Mouse (Mus musculus) spleen, postnatal 36 days (tissue): ENCODE measurements around the gene Wfdc13.
"Not testable (repeated sequence)": the region's sequence is repeated elsewhere in the genome, so short reads cannot be mapped to it uniquely, and the experiment has no call there.

Experiments used
- DNase-seq, 2 experiments: peaks; one replicate each; pipeline ENCODE4 v3.0.0; 2022; ENCODE audit warnings: low spot score in 2 of 2, mixed read lengths in 1 of 2

Wfdc13 gene

GRCm38 (mm10) chr2:164716194-164716786, 31.4 kb downstream of the Wfdc13 start:
- not testable (repeated sequence) for DNase-seq

- no peak for DNase-seq
Measured at GRCm38 (mm10) chr2:164723276-164723675, 38.4 kb downstream of the Wfdc13 start.

DNA sequence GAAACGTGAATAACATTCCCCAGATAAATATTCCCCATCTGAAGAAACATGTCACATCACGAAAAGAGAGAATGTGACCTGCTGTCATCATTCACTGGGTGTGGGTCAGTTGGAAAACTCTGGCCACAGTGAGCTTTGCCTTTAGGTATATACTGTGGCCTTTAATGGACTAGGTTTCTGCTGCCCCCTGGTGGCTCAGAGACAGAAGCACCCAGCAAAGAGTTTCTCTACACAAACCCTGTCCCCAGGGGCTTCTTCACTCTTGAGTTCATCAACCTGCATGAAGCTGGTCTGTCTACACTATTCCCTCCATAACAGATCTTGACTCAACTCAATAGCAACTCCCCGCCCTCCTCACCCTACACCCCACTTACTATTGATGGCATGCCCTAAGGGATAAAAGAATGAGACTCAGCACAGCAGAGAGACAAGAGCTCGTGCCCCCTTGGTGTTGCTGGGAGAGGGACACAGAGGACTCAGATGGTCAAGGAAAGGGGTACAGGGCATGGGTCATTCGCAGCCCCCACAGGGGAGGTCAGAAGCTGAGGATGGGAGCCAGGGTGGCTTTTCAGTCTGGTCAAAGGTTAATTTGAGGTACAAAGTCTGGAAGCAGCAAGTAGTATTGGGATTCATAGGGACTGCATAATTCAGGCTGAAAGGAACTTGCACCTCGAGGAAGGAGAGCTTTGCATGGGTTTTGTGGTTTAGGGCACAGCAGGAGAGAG, 41.1 kb downstream of the Wfdc13 start:
- peak; percentile 44 to 57 for DNase-seq

- no peak for DNase-seq
Measured at GRCm38 (mm10) chr2:164731719-164732118, 46.8 kb downstream of the Wfdc13 start.

- no peak for DNase-seq
Measured at GRCm38 (mm10) chr2:164733259-164733658, 48.4 kb downstream of the Wfdc13 start.

GRCm38 (mm10) chr2:164734839-164735238, 49.9 kb downstream of the Wfdc13 start:
- no peak for DNase-seq

GRCm38 (mm10) chr2:164735446-164735845, 50.5 kb downstream of the Wfdc13 start:
- no peak for DNase-seq
